In genomic region chr7:47155396-47155795, GRCm38 (mm10) we compare ENCODE assay signal across 21 mouse cellular contexts. TPM values are rescaled to one million over a fixed set of nuclear protein-coding genes. Genes with fewer than 3 reads are reported as not detected.
DNase-seq lines count a peak whose midpoint lies in the region; ATAC-seq and TF ChIP-seq lines count a peak whose summit lies in the region.
"Had no signal": no experiment of that assay in that cellular context is flagged by ENCODE, and none has a peak within 500 bp of the region (broad histone marks: within the 10 kb centered on the region; RNA-seq: fewer than 3 reads in every experiment).

No protein-coding gene starts in this region.

- H3K4me3 ChIP-seq in hindbrain, postnatal 0 days (ENCODE audit: low read length) = no peak overlapping the region
- no peak overlapping the region for H3K4me3 ChIP-seq in hindbrain, embryonic 10.5 days
- H3K4me3 ChIP-seq in midbrain, postnatal 0 days (ENCODE audit: low read depth, low read length) = no peak overlapping the region
- no peak overlapping the region for H3K4me3 ChIP-seq in midbrain, embryonic 13.5 days (replicated peaks)
- H3K4me3 ChIP-seq in MEL (ENCODE audit: control insufficient read depth in 1 of 2, insufficient read depth in 1 of 2, low read depth in 2 of 2, low read length in 2 of 2) = no peak overlapping the region
- H3K4me3 ChIP-seq in stomach, postnatal 0 days (ENCODE audit: low read depth, low read length) = no peak overlapping the region
- H3K4me3 ChIP-seq: heart, embryonic 10.5 days; limb, embryonic 13.5 days; neural tube, embryonic 12.5 days had no signal

- no peak for ATAC-seq in hindbrain, postnatal 0 days
- ATAC-seq in midbrain, postnatal 0 days (ENCODE audit: low FRiP score) = no peak
- ATAC-seq in midbrain, embryonic 13.5 days = no peak
- ATAC-seq in stomach, postnatal 0 days (ENCODE audit: low FRiP score, low TSS enrichment) = no peak
- ATAC-seq: forebrain, embryonic 16.5 days; hindbrain, embryonic 16.5 days; midbrain, embryonic 16.5 days had no signal

- H3K27me3 ChIP-seq in hindbrain, postnatal 0 days (ENCODE audit: insufficient read depth, low read length) = no peaks in the 10 kb centered on the region
- H3K27me3 ChIP-seq in hindbrain, embryonic 10.5 days (ENCODE audit: insufficient read depth, poor library complexity, severe bottlenecking) = no peaks in the 10 kb centered on the region
- H3K27me3 ChIP-seq in midbrain, postnatal 0 days (ENCODE audit: insufficient read depth, low read length) = no peaks in the 10 kb centered on the region
- no peaks in the 10 kb centered on the region for H3K27me3 ChIP-seq in midbrain, embryonic 13.5 days
- H3K27me3 ChIP-seq in MEL (ENCODE audit: control insufficient read depth in 1 of 2, insufficient read depth in 2 of 2, low read length in 2 of 2) = peaks cover 0 to 1% of the 10 kb centered on the region in 2 experiments; a peak in 1 of 4 replicates
- no peaks in the 10 kb centered on the region for H3K27me3 ChIP-seq in stomach, postnatal 0 days (ENCODE audit: control insufficient read depth, insufficient read depth, low read length)
- H3K27me3 ChIP-seq: limb, embryonic 13.5 days; neural tube, embryonic 12.5 days had no signal

- no peak for DNase-seq in hindbrain, postnatal 0 days (ENCODE audit: low spot score)
- no peak for DNase-seq in hindbrain, embryonic 10.5 days (ENCODE audit: low spot score)
- no peak for DNase-seq in midbrain, postnatal 0 days (ENCODE audit: low spot score)
- DNase-seq in MEL (ENCODE audit: low read depth, low spot score) = peak; percentile 34
- DNase-seq in stomach, postnatal 0 days (ENCODE audit: low spot score) = no peak
- no peak for DNase-seq in c-Kit-positive CD71-positive TER-119-positive erythroid progenitor cells, embryonic 14.5 days (ENCODE audit: low spot score)
- DNase-seq: adrenal gland, adult 8-10 months; gastrocnemius, postnatal 14 days; heart, postnatal 14 days; lung, adult 2 months; thymus, postnatal 14 days had no signal

- no peak overlapping the region for H3K4me2 ChIP-seq in hindbrain, postnatal 0 days (ENCODE audit: low read depth, low read length)
- no peak overlapping the region for H3K4me2 ChIP-seq in midbrain, postnatal 0 days (ENCODE audit: low read depth, low read length, poor library complexity, severe bottlenecking)
- H3K4me2 ChIP-seq in midbrain, embryonic 13.5 days (replicated peaks) = no peak overlapping the region
- no peak overlapping the region for H3K4me2 ChIP-seq in stomach, postnatal 0 days (replicated peaks; ENCODE audit: low read depth)
- H3K4me2 ChIP-seq: limb, embryonic 13.5 days; neural tube, embryonic 12.5 days had no signal

- 91% methylated on average over 4 of the region's 4 CpGs for WGBS in hindbrain, postnatal 0 days
- WGBS in hindbrain, embryonic 10.5 days = 92% methylated on average over 4 of the region's 4 CpGs
- WGBS in midbrain, postnatal 0 days = 90% methylated on average over 4 of the region's 4 CpGs
- 95% methylated on average over 4 of the region's 4 CpGs for WGBS in midbrain, embryonic 13.5 days
- 84% methylated on average over 4 of the region's 4 CpGs for WGBS in stomach, postnatal 0 days

- no peak overlapping the region for H3K27ac ChIP-seq in hindbrain, postnatal 0 days
- H3K27ac ChIP-seq in hindbrain, embryonic 10.5 days = no peak overlapping the region
- no peak overlapping the region for H3K27ac ChIP-seq in midbrain, postnatal 0 days (ENCODE audit: low read depth, low read length)
- H3K27ac ChIP-seq in midbrain, embryonic 13.5 days = no peak overlapping the region
- no peak overlapping the region for H3K27ac ChIP-seq in MEL (ENCODE audit: control insufficient read depth, low read depth, low read length)
- no peak overlapping the region for H3K27ac ChIP-seq in stomach, postnatal 0 days (replicated peaks)
- H3K27ac ChIP-seq: heart, embryonic 10.5 days; limb, embryonic 13.5 days; neural tube, embryonic 12.5 days had no signal

- no peaks in the 10 kb centered on the region for H3K36me3 ChIP-seq in hindbrain, postnatal 0 days (ENCODE audit: insufficient read depth, low read length)
- no peaks in the 10 kb centered on the region for H3K36me3 ChIP-seq in hindbrain, embryonic 10.5 days
- no peaks in the 10 kb centered on the region for H3K36me3 ChIP-seq in midbrain, postnatal 0 days (ENCODE audit: insufficient read depth, low read length)
- H3K36me3 ChIP-seq in midbrain, embryonic 13.5 days = no peaks in the 10 kb centered on the region
- H3K36me3 ChIP-seq in MEL (ENCODE audit: control insufficient read depth in 1 of 2, insufficient read depth in 2 of 2, low read length in 2 of 2) = no peaks in the 10 kb centered on the region
- H3K36me3 ChIP-seq in stomach, postnatal 0 days (ENCODE audit: control insufficient read depth, insufficient read depth, low read length) = no peaks in the 10 kb centered on the region
- H3K36me3 ChIP-seq: heart, embryonic 10.5 days; limb, embryonic 13.5 days; neural tube, embryonic 12.5 days had no signal

- no peak for TF ChIP-seq EP300 in MEL (IDR thresholded peaks at IDR 0.05; ENCODE audit: low read depth in 1 of 2, low read length in 2 of 2)
- no peak for TF ChIP-seq EP300 in stomach, postnatal 0 days (optimal IDR thresholded peaks at IDR 0.05)

- no peak overlapping the region for H3K9ac ChIP-seq in hindbrain, postnatal 0 days (replicated peaks; ENCODE audit: low read length)
- H3K9ac ChIP-seq in midbrain, postnatal 0 days (replicated peaks; ENCODE audit: low read length, poor library complexity, severe bottlenecking) = no peak overlapping the region
- no peak overlapping the region for H3K9ac ChIP-seq in midbrain, embryonic 13.5 days (replicated peaks)
- H3K9ac ChIP-seq in MEL (ENCODE audit: control insufficient read depth, low read depth, low read length, poor library complexity, severe bottlenecking) = no peak overlapping the region
- no peak overlapping the region for H3K9ac ChIP-seq in stomach, postnatal 0 days (ENCODE audit: low read length)
- H3K9ac ChIP-seq: limb, embryonic 13.5 days; neural tube, embryonic 12.5 days had no signal

- peak; percentile 40 for TF ChIP-seq CTCF in hindbrain, postnatal 0 days (IDR thresholded peaks at IDR 0.05; ENCODE audit: low read depth)
- TF ChIP-seq CTCF in midbrain, postnatal 0 days (IDR thresholded peaks at IDR 0.05) = peak; percentile 39
- TF ChIP-seq CTCF in MEL (IDR thresholded peaks at IDR 0.05 in 2 of 3, conservative IDR thresholded peaks at IDR 0.05 in 1 of 3; ENCODE audit: control insufficient read depth in 1 of 3, insufficient read depth in 1 of 3, low read depth in 2 of 3, low read length in 3 of 3, poor library complexity in 1 of 3, severe bottlenecking in 1 of 3) = peak; percentile 32 to 48 (median 43)
- peak; percentile 36 for TF ChIP-seq CTCF in stomach, postnatal 0 days (IDR thresholded peaks at IDR 0.05; ENCODE audit: low read depth)

- H3K4me1 ChIP-seq in hindbrain, postnatal 0 days (ENCODE audit: insufficient read depth, low read length) = no peaks in the 10 kb centered on the region
- no peaks in the 10 kb centered on the region for H3K4me1 ChIP-seq in hindbrain, embryonic 10.5 days (replicated peaks)
- H3K4me1 ChIP-seq in midbrain, postnatal 0 days (ENCODE audit: insufficient read depth, low read length) = no peaks in the 10 kb centered on the region
- no peaks in the 10 kb centered on the region for H3K4me1 ChIP-seq in midbrain, embryonic 13.5 days (replicated peaks)
- H3K4me1 ChIP-seq in MEL (ENCODE audit: control insufficient read depth in 1 of 2, insufficient read depth in 2 of 2, low read length in 2 of 2) = no peaks in the 10 kb centered on the region
- no peaks in the 10 kb centered on the region for H3K4me1 ChIP-seq in stomach, postnatal 0 days (replicated peaks; ENCODE audit: control insufficient read depth, insufficient read depth)
- H3K4me1 ChIP-seq: heart, embryonic 10.5 days; limb, embryonic 13.5 days; neural tube, embryonic 12.5 days had no signal

- TF ChIP-seq POLR2A in MEL (IDR thresholded peaks at IDR 0.05; ENCODE audit: control insufficient read depth in 1 of 2, insufficient read depth in 1 of 2, low read depth in 1 of 2, low read length in 2 of 2, poor library complexity in 1 of 2) = no peak

- no peaks in the 10 kb centered on the region for H3K9me3 ChIP-seq in hindbrain, postnatal 0 days (ENCODE audit: low read length)
- no peaks in the 10 kb centered on the region for H3K9me3 ChIP-seq in hindbrain, embryonic 10.5 days
- H3K9me3 ChIP-seq in midbrain, postnatal 0 days (ENCODE audit: low read length) = no peaks in the 10 kb centered on the region
- no peaks in the 10 kb centered on the region for H3K9me3 ChIP-seq in midbrain, embryonic 13.5 days
- H3K9me3 ChIP-seq in MEL (replicated peaks; ENCODE audit: insufficient read depth, low read length) = no peaks in the 10 kb centered on the region
- no peaks in the 10 kb centered on the region for H3K9me3 ChIP-seq in stomach, postnatal 0 days (ENCODE audit: control insufficient read depth, low read length)
- H3K9me3 ChIP-seq: heart, embryonic 10.5 days; limb, embryonic 13.5 days; neural tube, embryonic 12.5 days had no signal

- no peaks in the 10 kb centered on the region for H3K79me2 ChIP-seq in MEL (ENCODE audit: control insufficient read depth, insufficient read depth, low read length, poor library complexity)

- TF ChIP-seq RAD21 in MEL (IDR thresholded peaks at IDR 0.05; ENCODE audit: low read depth, low read length) = peak; percentile 30

RNA-seq across cellular contexts. Expression of gene Ptpn5, which starts 21.9 kb away (rescaled TPM):
- 98.3 and 107 TPM in 2 replicates for total RNA-seq in hindbrain, postnatal 0 days (2014; rRNA removed)
- 129 and 138 TPM in 2 replicates for polyA plus RNA-seq in hindbrain, postnatal 0 days (2015; fragmentation: Nextera tagmentation; extraction: Ambion mirVana)
- polyA plus RNA-seq in hindbrain, embryonic 10.5 days (2016; fragmentation: Nextera tagmentation; extraction: Ambion mirVana) = 10.7 and 30.9 TPM in 2 replicates
- total RNA-seq in midbrain, postnatal 0 days (2014; rRNA removed) = 114 and 124 TPM in 2 replicates
- 187 and 195 TPM in 2 replicates for polyA plus RNA-seq in midbrain, postnatal 0 days (2015; fragmentation: Nextera tagmentation; extraction: Ambion mirVana)
- polyA plus RNA-seq in midbrain, embryonic 13.5 days (2015; fragmentation: Nextera tagmentation; extraction: Ambion mirVana) = 98.6 and 102 TPM in 2 replicates
- total RNA-seq in MEL (2012; rRNA removed) = not detected in 2 replicates
- under 1 TPM in 1 of 2 experiments, not detected in 1; 0.03 TPM for polyA plus RNA-seq in MEL (2012; ENCODE audit: insufficient read depth in 1 of 2, insufficient read length in 2 of 2, low read depth in 1 of 2, low replicate concordance in 2 of 2, missing spikeins in 1 of 2)
- 0.33 and 0.42 TPM in 2 replicates for polyA plus RNA-seq in stomach, postnatal 0 days (2015; fragmentation: Nextera tagmentation; extraction: Ambion mirVana)
- total RNA-seq: gastrocnemius, postnatal 14 days; heart, postnatal 14 days; megakaryocyte, adult 5-6 weeks had no signal

RNA-seq across cellular contexts. Expression of gene Mrgpra6, which starts 49.3 kb away (rescaled TPM):
- total RNA-seq in hindbrain, postnatal 0 days (2014; rRNA removed) = not detected in 2 replicates
- polyA plus RNA-seq in hindbrain, postnatal 0 days (2015; fragmentation: Nextera tagmentation; extraction: Ambion mirVana) = not detected in 2 replicates
- not detected in 2 replicates for polyA plus RNA-seq in hindbrain, embryonic 10.5 days (2016; fragmentation: Nextera tagmentation; extraction: Ambion mirVana)
- not detected in 2 replicates for total RNA-seq in midbrain, postnatal 0 days (2014; rRNA removed)
- not detected in 2 replicates for polyA plus RNA-seq in midbrain, postnatal 0 days (2015; fragmentation: Nextera tagmentation; extraction: Ambion mirVana)
- not detected in 2 replicates for polyA plus RNA-seq in midbrain, embryonic 13.5 days (2015; fragmentation: Nextera tagmentation; extraction: Ambion mirVana)
- total RNA-seq in MEL (2012; rRNA removed) = not detected in 2 replicates
- not detected for polyA plus RNA-seq in MEL (2012; ENCODE audit: insufficient read depth in 1 of 2, insufficient read length in 2 of 2, low read depth in 1 of 2, low replicate concordance in 2 of 2, missing spikeins in 1 of 2)
- polyA plus RNA-seq in stomach, postnatal 0 days (2015; fragmentation: Nextera tagmentation; extraction: Ambion mirVana) = not detected in 2 replicates
- total RNA-seq: adrenal gland, adult 8-10 months; gastrocnemius, postnatal 14 days; heart, postnatal 14 days; left cerebral cortex, adult 8-10 months had no signal
- polyA plus RNA-seq: forebrain, embryonic 16.5 days; heart, embryonic 10.5 days; hindbrain, embryonic 16.5 days; kidney, embryonic 14.5 days; limb, embryonic 13.5 days; lung, adult 2 months; midbrain, embryonic 16.5 days; neural tube, embryonic 12.5 days had no signal
